Mouse (Mus musculus): Measurements from ENCODE around the gene Clcc1. TPM values are rescaled to one million over a fixed set of nuclear protein-coding genes. Genes with fewer than 3 reads are reported as not detected.
"Not testable (repeated sequence)": the region's sequence is repeated elsewhere in the genome, so short reads cannot be mapped to it uniquely, and the experiment has no call there.

Gene Clcc1
- polyA plus RNA-seq, 1 experiment from 2014 or later = 50.0 TPM

DNA sequence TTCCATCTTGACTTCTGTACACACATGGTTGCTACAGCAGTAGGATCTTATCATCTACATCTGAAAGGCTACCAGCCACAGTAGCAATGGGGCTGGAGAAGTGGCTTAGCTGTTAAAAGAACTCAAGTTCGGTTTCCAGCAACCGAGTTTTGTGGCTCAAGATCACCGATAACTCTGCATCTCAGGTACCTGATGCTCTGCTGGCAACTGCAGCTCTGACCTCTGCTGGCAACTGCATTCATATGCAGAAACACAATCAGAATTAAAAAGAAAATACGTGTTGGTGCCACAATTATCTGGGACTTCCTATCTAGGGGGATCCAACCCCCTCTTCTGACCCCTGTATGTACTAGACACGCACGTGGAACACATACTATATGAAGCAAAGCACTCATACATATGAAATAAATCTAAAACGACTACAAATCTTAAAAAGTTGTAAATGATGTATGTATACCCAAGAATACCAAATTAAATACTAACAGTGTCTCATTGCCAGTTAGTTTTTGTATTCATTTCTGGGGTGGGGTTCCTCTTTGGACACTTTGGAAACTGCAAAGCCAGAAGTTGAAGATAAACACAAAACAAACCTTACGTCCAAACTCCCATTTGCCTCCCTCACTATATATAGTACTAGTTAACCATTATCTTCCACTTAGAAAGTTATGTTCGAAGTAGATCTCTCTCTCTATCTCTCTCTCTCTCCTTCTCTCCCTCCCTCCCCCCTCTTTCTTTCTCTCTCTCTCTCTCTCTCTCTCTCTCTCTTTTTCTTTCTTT, 659 bp upstream of the Clcc1 start:
- WGBS (ENCODE audit: insufficient replicate concordance) = 23% methylated on average over 9 of the region's 9 CpGs
- H3K4me3 ChIP-seq (ENCODE audit: low read depth, low read length) = peak overlapping the region; percentile 28; the same call in 1 of the 2 replicates

DNA sequence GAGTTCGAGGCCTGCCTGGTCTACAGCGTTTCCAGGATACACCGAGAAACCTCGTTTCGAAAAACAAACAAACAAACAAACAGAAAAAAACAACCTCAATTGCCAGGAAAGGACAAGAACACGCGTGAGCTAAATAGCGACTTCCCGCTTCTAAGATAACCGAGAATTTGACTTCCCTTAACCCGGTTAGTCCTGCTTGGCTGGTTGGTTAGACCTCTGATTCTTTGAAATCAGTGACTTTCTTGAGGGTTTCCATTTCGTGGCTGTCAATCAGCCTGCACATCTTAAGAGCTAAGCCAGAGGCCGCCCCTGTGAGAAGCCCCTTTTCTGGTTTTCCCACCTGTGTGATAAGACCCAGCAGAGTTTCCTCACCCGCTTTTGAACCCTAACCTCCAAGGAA, 853 bp downstream of the Clcc1 start:
- Histone ChIP-seq H3K27me3 (ENCODE audit: control insufficient read depth, insufficient read depth, low read length) (no peaks in the 10 kb centered on the region), H3K36me3 (ENCODE audit: control insufficient read depth, insufficient read depth, low read length) (no peaks in the 10 kb centered on the region), H3K4me3 (ENCODE audit: low read depth, low read length) (peak overlapping the region; percentile 86), H3K4me2 (peak overlapping the region; percentile 59), H3K9me3 (replicated peaks; ENCODE audit: control insufficient read depth, low read length) (no peaks in the 10 kb centered on the region), H3K9ac (ENCODE audit: low read depth, low read length) (0 out of 2 replicates have a peak overlapping the region, but pooled peaks have one; percentile 1), H3K27ac (ENCODE audit: low read depth, low read length) (no peak overlapping the region), H3K4me1 (ENCODE audit: control insufficient read depth, insufficient read depth, low read length) (peaks cover 8% of the 10 kb centered on the region)
- WGBS (ENCODE audit: insufficient replicate concordance) = 21% methylated on average over 14 of the region's 14 CpGs
- ATAC-seq (replicated peaks; ENCODE audit: insufficient number of reproducible peaks, low FRiP score, low TSS enrichment) = no peak

More for the DNA sequence above, 659 bp upstream of the Clcc1 start:
- peak overlapping the region; percentile 60 for H3K4me2 ChIP-seq
- H3K27ac ChIP-seq (ENCODE audit: low read depth, low read length) = no peak overlapping the region
- H3K9me3 ChIP-seq (replicated peaks; ENCODE audit: control insufficient read depth, low read length) = no peaks in the 10 kb centered on the region
- no peaks in the 10 kb centered on the region for H3K27me3 ChIP-seq (ENCODE audit: control insufficient read depth, insufficient read depth, low read length)
- no peak for ATAC-seq (replicated peaks; ENCODE audit: insufficient number of reproducible peaks, low FRiP score, low TSS enrichment)
- H3K4me1 ChIP-seq (ENCODE audit: control insufficient read depth, insufficient read depth, low read length) = peaks cover 8% of the 10 kb centered on the region
- no peak overlapping the region for H3K9ac ChIP-seq (ENCODE audit: low read depth, low read length)
- no peaks in the 10 kb centered on the region for H3K36me3 ChIP-seq (ENCODE audit: control insufficient read depth, insufficient read depth, low read length)

- 87% methylated on average over 7 of the region's 7 CpGs for WGBS (ENCODE audit: insufficient replicate concordance)
- H3K9me3 ChIP-seq (replicated peaks; ENCODE audit: control insufficient read depth, low read length) = no peaks in the 10 kb centered on the region
- no peak overlapping the region for H3K27ac ChIP-seq (ENCODE audit: low read depth, low read length)
- H3K36me3 ChIP-seq (ENCODE audit: control insufficient read depth, insufficient read depth, low read length) = no peaks in the 10 kb centered on the region
- no peaks in the 10 kb centered on the region for H3K27me3 ChIP-seq (ENCODE audit: control insufficient read depth, insufficient read depth, low read length)
- H3K9ac ChIP-seq (ENCODE audit: low read depth, low read length) = no peak overlapping the region
- no peak overlapping the region for H3K4me3 ChIP-seq (ENCODE audit: low read depth, low read length)
- peaks cover 8% of the 10 kb centered on the region for H3K4me1 ChIP-seq (ENCODE audit: control insufficient read depth, insufficient read depth, low read length)
- no peak for ATAC-seq (replicated peaks; ENCODE audit: insufficient number of reproducible peaks, low FRiP score, low TSS enrichment)
- no peak overlapping the region for H3K4me2 ChIP-seq
Observed at GRCm38 (mm10) chr3:108655486-108655885, 1.8 kb downstream of the Clcc1 start.

- no peak for ATAC-seq (replicated peaks; ENCODE audit: insufficient number of reproducible peaks, low FRiP score, low TSS enrichment)
- H3K4me2 ChIP-seq = no peak overlapping the region
- H3K9me3 ChIP-seq (replicated peaks; ENCODE audit: control insufficient read depth, low read length) = no peaks in the 10 kb centered on the region
Observed at GRCm38 (mm10) chr3:108658612-108659011, 4.9 kb downstream of the Clcc1 start.

GRCm38 (mm10) chr3:108660941-108661340, 7.2 kb downstream of the Clcc1 start:
- WGBS (ENCODE audit: insufficient replicate concordance) = 74% methylated on average over 1 of the region's 1 CpGs
- no peak overlapping the region for H3K27ac ChIP-seq (ENCODE audit: low read depth, low read length)
- H3K9ac ChIP-seq (ENCODE audit: low read depth, low read length) = no peak overlapping the region
- no peaks in the 10 kb centered on the region for H3K4me1 ChIP-seq (ENCODE audit: control insufficient read depth, insufficient read depth, low read length)
- peaks cover 18% of the 10 kb centered on the region for H3K36me3 ChIP-seq (ENCODE audit: control insufficient read depth, insufficient read depth, low read length)
- H3K4me2 ChIP-seq = no peak overlapping the region
- H3K4me3 ChIP-seq (ENCODE audit: low read depth, low read length) = no peak overlapping the region
- no peaks in the 10 kb centered on the region for H3K9me3 ChIP-seq (replicated peaks; ENCODE audit: control insufficient read depth, low read length)
- ATAC-seq (replicated peaks; ENCODE audit: insufficient number of reproducible peaks, low FRiP score, low TSS enrichment) = no peak
- H3K27me3 ChIP-seq (ENCODE audit: control insufficient read depth, insufficient read depth, low read length) = no peaks in the 10 kb centered on the region

More at GRCm38 (mm10) chr3:108658612-108659011, 4.9 kb downstream of the Clcc1 start:
- H3K27me3 ChIP-seq (ENCODE audit: control insufficient read depth, insufficient read depth, low read length) = no peaks in the 10 kb centered on the region
- peaks cover 14% of the 10 kb centered on the region for H3K36me3 ChIP-seq (ENCODE audit: control insufficient read depth, insufficient read depth, low read length)
- no peak overlapping the region for H3K4me3 ChIP-seq (ENCODE audit: low read depth, low read length)
- peaks cover 5% of the 10 kb centered on the region for H3K4me1 ChIP-seq (ENCODE audit: control insufficient read depth, insufficient read depth, low read length)
- no peak overlapping the region for H3K27ac ChIP-seq (ENCODE audit: low read depth, low read length)
- 89% methylated on average over 9 of the region's 9 CpGs for WGBS (ENCODE audit: insufficient replicate concordance)
- H3K9ac ChIP-seq (ENCODE audit: low read depth, low read length) = no peak overlapping the region

DNA sequence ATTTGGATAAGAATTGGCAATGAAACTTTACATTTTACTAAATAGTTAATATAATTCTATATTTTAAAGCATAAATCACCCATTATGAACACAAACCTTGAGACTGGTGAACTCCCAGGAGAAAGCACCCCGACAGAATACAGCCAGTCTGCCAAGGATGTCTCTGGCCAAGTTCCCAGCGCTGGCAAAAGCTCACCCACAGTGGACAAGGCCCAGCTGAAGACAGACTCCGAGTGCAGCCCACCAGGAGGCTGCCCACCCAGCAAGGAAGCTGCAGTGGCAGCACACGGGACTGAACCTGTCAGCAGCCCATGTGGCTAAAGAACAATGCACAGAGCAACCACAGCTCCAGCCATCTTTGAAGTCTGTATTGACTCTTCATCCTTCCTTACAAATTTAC, 22.9 kb downstream of the Clcc1 start:
- Histone ChIP-seq H3K27me3 (ENCODE audit: control insufficient read depth, insufficient read depth, low read length) (no peaks in the 10 kb centered on the region), H3K9me3 (replicated peaks; ENCODE audit: control insufficient read depth, low read length) (no peaks in the 10 kb centered on the region), H3K9ac (ENCODE audit: low read depth, low read length) (no peak overlapping the region), H3K27ac (ENCODE audit: low read depth, low read length) (no peak overlapping the region), H3K4me2 (no peak overlapping the region), H3K36me3 (ENCODE audit: control insufficient read depth, insufficient read depth, low read length) (peaks cover 35% of the 10 kb centered on the region), H3K4me1 (ENCODE audit: control insufficient read depth, insufficient read depth, low read length) (no peaks in the 10 kb centered on the region), H3K4me3 (ENCODE audit: low read depth, low read length) (no peak overlapping the region)
- ATAC-seq (replicated peaks; ENCODE audit: insufficient number of reproducible peaks, low FRiP score, low TSS enrichment) = no peak
- WGBS (ENCODE audit: insufficient replicate concordance) = 79% methylated on average over 4 of the region's 4 CpGs

DNA sequence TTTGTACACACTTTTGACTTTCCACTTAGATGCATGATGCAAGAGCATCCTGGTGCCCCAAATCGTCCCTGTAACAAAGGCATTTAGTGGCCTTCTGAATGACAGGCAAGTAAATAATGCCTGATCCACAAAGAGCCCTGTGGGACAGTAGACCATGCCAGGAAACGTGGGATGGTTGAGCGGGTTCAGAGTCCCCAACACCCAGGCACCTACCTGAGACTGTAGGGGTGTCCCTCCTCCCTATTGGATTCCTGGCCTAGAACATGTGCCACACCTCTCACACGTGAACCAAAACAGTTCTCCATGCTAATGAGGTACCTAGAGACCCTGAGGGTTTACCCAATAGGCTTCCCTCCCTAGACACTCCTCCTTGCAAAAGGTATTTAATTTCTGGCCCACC, 27.3 kb downstream of the Clcc1 start:
- H3K27ac ChIP-seq (ENCODE audit: low read depth, low read length) = no peak overlapping the region
- H3K9ac ChIP-seq (ENCODE audit: low read depth, low read length) = no peak overlapping the region
- H3K36me3 ChIP-seq (ENCODE audit: control insufficient read depth, insufficient read depth, low read length) = peaks cover 28% of the 10 kb centered on the region
- no peak for ATAC-seq (replicated peaks; ENCODE audit: insufficient number of reproducible peaks, low FRiP score, low TSS enrichment)
- no peak overlapping the region for H3K4me2 ChIP-seq
- H3K27me3 ChIP-seq (ENCODE audit: control insufficient read depth, insufficient read depth, low read length) = no peaks in the 10 kb centered on the region
- 89% methylated on average over 4 of the region's 4 CpGs for WGBS (ENCODE audit: insufficient replicate concordance)
- H3K4me3 ChIP-seq (ENCODE audit: low read depth, low read length) = no peak overlapping the region
- no peaks in the 10 kb centered on the region for H3K9me3 ChIP-seq (replicated peaks; ENCODE audit: control insufficient read depth, low read length)
- H3K4me1 ChIP-seq (ENCODE audit: control insufficient read depth, insufficient read depth, low read length) = no peaks in the 10 kb centered on the region

- not testable (repeated sequence) for H3K4me1 ChIP-seq (ENCODE audit: control insufficient read depth, insufficient read depth, low read length); H3K27me3 ChIP-seq (ENCODE audit: control insufficient read depth, insufficient read depth, low read length); H3K9me3 ChIP-seq (replicated peaks; ENCODE audit: control insufficient read depth, low read length); H3K4me3 ChIP-seq (ENCODE audit: low read depth, low read length); H3K9ac ChIP-seq (ENCODE audit: low read depth, low read length); H3K4me2 ChIP-seq; H3K27ac ChIP-seq (ENCODE audit: low read depth, low read length); ATAC-seq (replicated peaks; ENCODE audit: insufficient number of reproducible peaks, low FRiP score, low TSS enrichment)
- 86% methylated on average over 5 of the region's 5 CpGs for WGBS (ENCODE audit: insufficient replicate concordance)
- peaks cover 22% of the 10 kb centered on the region for H3K36me3 ChIP-seq (ENCODE audit: control insufficient read depth, insufficient read depth, low read length)
Observed at GRCm38 (mm10) chr3:108683597-108683996, 29.9 kb downstream of the Clcc1 start.

DNA sequence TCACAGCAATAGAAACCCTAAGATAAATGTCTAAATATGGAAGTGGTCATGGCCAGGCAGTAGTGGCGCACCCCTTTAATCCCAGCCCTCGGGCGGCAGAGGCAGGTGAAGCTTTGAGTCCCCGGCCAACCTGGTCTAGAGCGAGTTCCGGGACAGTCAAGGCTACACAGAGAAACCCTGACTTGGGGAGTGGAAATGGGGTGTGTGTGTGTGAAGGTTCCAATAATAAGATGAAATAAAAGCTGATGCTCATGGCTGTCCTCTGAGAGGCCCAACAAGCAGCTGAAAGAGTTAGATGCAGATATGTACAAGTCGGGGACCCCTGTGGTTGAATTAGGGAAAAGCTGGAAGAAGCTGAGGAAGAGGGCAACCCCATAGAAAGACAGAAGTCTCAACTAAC, 32.0 kb downstream of the Clcc1 start:
- no peak overlapping the region for H3K27ac ChIP-seq (ENCODE audit: low read depth, low read length)
- no peak for ATAC-seq (replicated peaks; ENCODE audit: insufficient number of reproducible peaks, low FRiP score, low TSS enrichment)
- H3K27me3 ChIP-seq (ENCODE audit: control insufficient read depth, insufficient read depth, low read length) = no peaks in the 10 kb centered on the region
- WGBS (ENCODE audit: insufficient replicate concordance) = 94% methylated on average over 7 of the region's 7 CpGs
- H3K4me1 ChIP-seq (ENCODE audit: control insufficient read depth, insufficient read depth, low read length) = no peaks in the 10 kb centered on the region
- H3K4me3 ChIP-seq (ENCODE audit: low read depth, low read length) = no peak overlapping the region
- no peaks in the 10 kb centered on the region for H3K9me3 ChIP-seq (replicated peaks; ENCODE audit: control insufficient read depth, low read length)
- H3K4me2 ChIP-seq = no peak overlapping the region
- H3K9ac ChIP-seq (ENCODE audit: low read depth, low read length) = no peak overlapping the region
- peaks cover 22% of the 10 kb centered on the region for H3K36me3 ChIP-seq (ENCODE audit: control insufficient read depth, insufficient read depth, low read length)
